Mouse (Mus musculus) ovary, postnatal 10 days (tissue): ENCODE data around the gene Pcolce2.

Source experiments
- DNase-seq: peaks from one replicate; pipeline ENCODE4 v3.0.0; 2022; ENCODE audit warnings: low spot score

Gene Pcolce2

DNA sequence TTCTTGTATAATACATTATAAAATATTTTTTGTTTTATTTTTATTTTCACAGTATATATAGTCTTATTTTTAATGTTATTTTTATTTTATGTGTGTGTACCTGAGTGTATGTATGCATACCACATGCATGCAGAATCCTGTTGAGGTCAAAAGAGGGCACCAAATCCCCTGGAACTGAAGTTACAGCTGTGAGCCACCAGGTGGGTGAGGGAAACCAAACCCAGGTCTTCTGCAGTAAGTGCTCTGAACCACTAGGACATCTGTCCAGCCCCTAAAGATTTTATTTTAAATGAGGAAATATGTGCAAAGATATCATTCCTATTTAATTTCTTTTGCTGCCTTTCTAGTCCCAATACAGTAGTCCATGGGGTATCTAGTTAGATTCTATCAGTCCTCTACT, 71.5 kb downstream of the Pcolce2 start:
- no peak for DNase-seq

DNA sequence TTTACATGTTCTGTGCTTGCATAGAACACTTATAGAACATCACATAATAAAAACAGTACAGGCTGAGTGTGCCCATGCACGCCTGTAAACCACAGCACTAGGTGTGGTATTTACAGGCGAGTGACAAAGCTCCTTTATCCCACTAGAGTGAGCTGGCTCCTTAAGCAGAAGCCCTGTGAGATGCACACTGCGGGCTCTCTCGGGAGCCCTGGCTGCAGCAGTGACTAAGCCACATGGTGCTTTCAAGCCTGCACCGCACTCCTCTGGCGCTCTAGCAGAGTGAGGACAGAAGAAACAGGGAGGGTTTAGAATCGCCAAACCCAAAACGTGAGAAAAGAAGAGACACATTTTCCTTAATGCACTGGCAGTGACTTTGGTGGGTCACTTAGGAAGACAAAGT, 75.2 kb downstream of the Pcolce2 start:
- DNase-seq = no peak

DNA sequence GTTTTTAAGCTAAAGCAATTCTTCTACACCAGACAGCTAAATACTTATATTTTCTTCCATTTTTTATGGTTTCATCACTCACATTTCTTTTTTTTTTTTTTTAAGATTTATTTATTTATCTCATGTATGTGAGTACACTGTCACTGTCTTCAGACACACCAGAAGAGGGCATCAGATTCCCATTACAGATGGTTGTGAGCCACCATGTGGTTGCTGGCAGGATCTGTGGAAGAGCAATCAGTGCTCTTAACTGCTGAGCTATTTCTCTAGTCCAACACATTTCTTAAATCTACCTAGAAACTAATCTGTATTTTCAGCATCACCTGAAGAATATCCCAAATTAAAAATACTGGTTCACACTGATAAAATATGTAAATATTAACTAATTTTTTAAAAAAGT, 98.8 kb downstream of the Pcolce2 start:
- no peak for DNase-seq

DNA sequence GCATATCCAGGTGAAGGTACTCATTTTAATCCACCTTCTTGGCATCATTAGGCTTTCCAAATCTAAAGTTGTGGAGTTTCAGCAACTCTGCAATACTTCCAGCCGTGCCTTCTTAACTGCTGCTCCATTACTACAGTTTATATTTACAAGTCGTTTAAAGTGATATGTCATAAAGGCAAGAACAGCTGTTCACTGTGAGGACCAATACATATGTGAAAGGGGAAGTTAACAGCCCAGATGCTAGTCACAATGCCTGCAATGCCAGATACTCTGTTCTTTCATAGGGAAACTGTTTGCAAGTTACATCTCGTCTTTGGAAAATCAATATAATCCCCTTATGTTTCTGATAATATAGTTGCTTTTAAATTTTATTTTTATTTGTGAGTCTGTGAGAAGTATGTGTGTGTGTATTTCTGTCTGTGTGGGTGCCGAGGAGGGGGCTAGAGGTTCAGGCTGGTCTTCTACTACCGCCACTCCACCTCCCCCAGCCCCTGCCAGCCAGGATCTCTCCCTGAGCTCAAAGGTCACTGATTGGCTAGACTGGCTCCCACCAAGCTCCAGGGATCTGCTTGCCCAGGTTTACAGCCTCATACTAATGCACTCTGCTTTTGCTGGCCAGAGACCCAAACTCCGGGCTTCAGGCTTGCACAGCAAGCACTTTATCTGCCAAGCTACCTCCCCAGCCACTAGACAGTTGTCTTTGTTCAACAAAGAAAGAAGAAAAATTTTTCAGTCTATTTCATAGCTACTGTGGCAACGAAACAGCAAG, 107.6 kb downstream of the Pcolce2 start:
- no peak for DNase-seq

DNA sequence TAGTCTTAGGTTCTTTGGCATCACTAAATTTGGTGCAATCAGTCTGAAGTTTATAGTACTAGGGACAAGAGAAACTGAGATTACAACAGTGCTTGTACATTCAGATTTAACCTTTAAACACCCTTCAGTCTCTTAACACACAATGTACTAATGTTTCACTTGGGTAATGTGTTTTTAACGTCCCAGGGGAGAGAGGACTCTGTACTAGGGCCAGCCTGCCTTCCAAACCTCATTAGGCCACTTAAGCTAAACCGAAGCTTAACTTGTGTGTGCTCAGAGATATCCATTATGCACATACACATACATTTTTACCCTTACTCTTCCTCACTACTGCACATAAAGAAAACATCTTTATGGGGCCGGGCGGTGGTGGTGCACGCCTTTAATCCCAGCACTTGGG, 109.9 kb downstream of the Pcolce2 start:
- no peak for DNase-seq
